In genomic region chr5:135835492-135835858, GRCm38 (mm10) we compare ENCODE assay signal across 8 mouse cellular contexts. TPM values are rescaled to one million over a fixed set of nuclear protein-coding genes. Genes with fewer than 3 reads are reported as not detected.
DNase-seq lines count a peak whose midpoint lies in the region; ATAC-seq and TF ChIP-seq lines count a peak whose summit lies in the region.

No protein-coding gene starts in this region.

- TF ChIP-seq POLR2A in embryonic fibroblast, embryonic 13.5 days (IDR thresholded peaks at IDR 0.05; ENCODE audit: low read depth, low read length): no peak

- H3K36me3 ChIP-seq in lung, embryonic 15.5 days: no peaks in the 10 kb centered on the region
- no peaks in the 10 kb centered on the region for H3K36me3 ChIP-seq in intestine, embryonic 15.5 days
- peaks cover 19% of the 10 kb centered on the region for H3K36me3 ChIP-seq in neural tube, embryonic 13.5 days

- H3K4me2 ChIP-seq in lung, embryonic 15.5 days: peak overlapping the region; percentile 94
- peak overlapping the region; percentile 97 for H3K4me2 ChIP-seq in intestine, embryonic 15.5 days (replicated peaks)
- peak overlapping the region; percentile 84 for H3K4me2 ChIP-seq in neural tube, embryonic 13.5 days

- peaks cover 14% of the 10 kb centered on the region for H3K27me3 ChIP-seq in lung, embryonic 15.5 days
- H3K27me3 ChIP-seq in intestine, embryonic 15.5 days (replicated peaks): no peaks in the 10 kb centered on the region
- peaks cover 7% of the 10 kb centered on the region; the same call in 1 of the 2 replicates for H3K27me3 ChIP-seq in neural tube, embryonic 13.5 days

- no peaks in the 10 kb centered on the region for H3K9me3 ChIP-seq in lung, embryonic 15.5 days
- no peaks in the 10 kb centered on the region for H3K9me3 ChIP-seq in intestine, embryonic 15.5 days
- no peaks in the 10 kb centered on the region for H3K9me3 ChIP-seq in neural tube, embryonic 13.5 days

- ATAC-seq in lung, embryonic 15.5 days (ENCODE audit: borderline replicate concordance, extremely low read depth, low FRiP score, low TSS enrichment): peak; percentile 68
- ATAC-seq in intestine, embryonic 15.5 days: peak; percentile 79
- ATAC-seq in neural tube, embryonic 13.5 days (ENCODE audit: low read depth): peak; percentile 69

- peak overlapping the region; percentile 48 for H3K4me3 ChIP-seq in lung, embryonic 15.5 days
- peak overlapping the region; percentile 35 for H3K4me3 ChIP-seq in embryonic fibroblast, embryonic 13.5 days (ENCODE audit: insufficient read depth, low read length)
- H3K4me3 ChIP-seq in intestine, embryonic 15.5 days (replicated peaks): peak overlapping the region; percentile 45
- H3K4me3 ChIP-seq in neural tube, embryonic 13.5 days: peak overlapping the region; percentile 46

- no peak overlapping the region for H3K9ac ChIP-seq in lung, embryonic 15.5 days
- no peak overlapping the region for H3K9ac ChIP-seq in intestine, embryonic 15.5 days
- H3K9ac ChIP-seq in neural tube, embryonic 13.5 days: no peak overlapping the region

- peaks cover 14% of the 10 kb centered on the region for H3K4me1 ChIP-seq in lung, embryonic 15.5 days
- no peaks in the 10 kb centered on the region for H3K4me1 ChIP-seq in embryonic fibroblast, embryonic 13.5 days (ENCODE audit: control insufficient read depth, insufficient read depth, low read length)
- peaks cover 10% of the 10 kb centered on the region for H3K4me1 ChIP-seq in intestine, embryonic 15.5 days (replicated peaks)
- H3K4me1 ChIP-seq in neural tube, embryonic 13.5 days (replicated peaks): peaks cover 39% of the 10 kb centered on the region

- no peak for TF ChIP-seq CTCF in embryonic fibroblast, embryonic 13.5 days (IDR thresholded peaks at IDR 0.05; ENCODE audit: borderline replicate concordance, insufficient read depth, low read length)

- no peak overlapping the region for H3K27ac ChIP-seq in lung, embryonic 15.5 days
- no peak overlapping the region for H3K27ac ChIP-seq in embryonic fibroblast, embryonic 13.5 days (ENCODE audit: insufficient read depth, low read length)
- no peak overlapping the region for H3K27ac ChIP-seq in intestine, embryonic 15.5 days
- peak overlapping the region; percentile 87 for H3K27ac ChIP-seq in neural tube, embryonic 13.5 days (replicated peaks)

- WGBS in lung, embryonic 15.5 days: 4% methylated on average over 12 of the region's 12 CpGs
- WGBS in intestine, embryonic 15.5 days: 4% methylated on average over 12 of the region's 12 CpGs
- WGBS in neural tube, embryonic 13.5 days: 3% methylated on average over 12 of the region's 12 CpGs

- DNase-seq in lung, postnatal 10 days: no peak
- no peak for DNase-seq in embryo, embryonic 11 days
- no peak for DNase-seq in spleen, postnatal 4 days (ENCODE audit: low spot score in 2 of 2)
- no peak for DNase-seq in lung, adult 18-20 months

RNA-seq across cellular contexts. Expression of gene Srrm3, which starts 28.8 kb away (rescaled TPM):
- polyA plus RNA-seq in lung, embryonic 15.5 days (2015; fragmentation: Nextera tagmentation; extraction: Ambion mirVana): 0.20 and 0.64 TPM in 2 replicates
- not detected in 2 replicates for polyA plus RNA-seq in embryonic fibroblast, embryonic 13.5 days (2011; ENCODE audit: insufficient read length, low read depth, missing spikeins)
- 2.7 and 3.7 TPM in 2 replicates for polyA plus RNA-seq in intestine, embryonic 15.5 days (2015; fragmentation: Nextera tagmentation; extraction: Ambion mirVana)
- 77.2 and 85.9 TPM in 2 replicates for polyA plus RNA-seq in neural tube, embryonic 13.5 days (2015; fragmentation: Nextera tagmentation; extraction: Ambion mirVana)

RNA-seq across cellular contexts. Expression of gene Hspb1, which starts 52.2 kb away (rescaled TPM):
- polyA plus RNA-seq in lung, embryonic 15.5 days (2015; fragmentation: Nextera tagmentation; extraction: Ambion mirVana): 114 and 129 TPM in 2 replicates
- 124 and 337 TPM in 2 replicates for polyA plus RNA-seq in embryonic fibroblast, embryonic 13.5 days (2011; ENCODE audit: insufficient read length, low read depth, missing spikeins)
- polyA plus RNA-seq in intestine, embryonic 15.5 days (2015; fragmentation: Nextera tagmentation; extraction: Ambion mirVana): 113 and 116 TPM in 2 replicates
- 15.8 and 19.3 TPM in 2 replicates for polyA plus RNA-seq in neural tube, embryonic 13.5 days (2015; fragmentation: Nextera tagmentation; extraction: Ambion mirVana)

RNA-seq across cellular contexts. Expression of gene Mdh2, which starts 57.2 kb away (rescaled TPM):
- polyA plus RNA-seq in lung, embryonic 15.5 days (2015; fragmentation: Nextera tagmentation; extraction: Ambion mirVana): 452 and 462 TPM in 2 replicates
- polyA plus RNA-seq in embryonic fibroblast, embryonic 13.5 days (2011; ENCODE audit: insufficient read length, low read depth, missing spikeins): 495 and 573 TPM in 2 replicates
- polyA plus RNA-seq in intestine, embryonic 15.5 days (2015; fragmentation: Nextera tagmentation; extraction: Ambion mirVana): 688 and 736 TPM in 2 replicates
- polyA plus RNA-seq in neural tube, embryonic 13.5 days (2015; fragmentation: Nextera tagmentation; extraction: Ambion mirVana): 607 and 633 TPM in 2 replicates

RNA-seq across cellular contexts. Expression of gene Styxl1, which starts 57.3 kb away (rescaled TPM):
- polyA plus RNA-seq in lung, embryonic 15.5 days (2015; fragmentation: Nextera tagmentation; extraction: Ambion mirVana): 0.24 and 0.57 TPM in 2 replicates
- polyA plus RNA-seq in embryonic fibroblast, embryonic 13.5 days (2011; ENCODE audit: insufficient read length, low read depth, missing spikeins): 0.50 TPM in 1 of 2 replicates, not detected in the other
- polyA plus RNA-seq in intestine, embryonic 15.5 days (2015; fragmentation: Nextera tagmentation; extraction: Ambion mirVana): 0.24 and 0.30 TPM in 2 replicates
- polyA plus RNA-seq in neural tube, embryonic 13.5 days (2015; fragmentation: Nextera tagmentation; extraction: Ambion mirVana): 0.68 TPM in 1 of 2 replicates, not detected in the other

Comparison
In these comparisons a context has a peak if more than half of its experiments do, and no peak if none do; other contexts are left out.
1. RNA of gene Srrm3, which starts 28.8 kb away (polyA plus RNA-seq): 77.2 to 85.9 TPM in neural tube, embryonic 13.5 days; 2.7 to 3.7 TPM in intestine, embryonic 15.5 days, 0.20 to 0.64 TPM in lung, embryonic 15.5 days and not detected in embryonic fibroblast, embryonic 13.5 days; every median in the first group is over 10 times any median in the second.
2. Peak in every context shown above with its lines, with median percentiles within 50 percentile points of each other: ATAC-seq, H3K4me2 ChIP-seq and H3K4me3 ChIP-seq.